Mouse (Mus musculus) kidney, postnatal 14 days (tissue): ENCODE results near the gene Mrps24.

Experiments used
- DNase-seq: peaks from one replicate; pipeline ENCODE4 v3.0.0; 2022; ENCODE audit warnings: mixed read lengths

The Mrps24 gene

GRCm38 (mm10) chr11:5715630-5716105 is at the start of gene Mrps24:
Mrps24 (minus strand) TSS chr11:5715680.
- DNase-seq: no peak

GRCm38 (mm10) chr11:5762633-5762982 is 47.1 kb upstream of the Mrps24 start:
- no peak for DNase-seq

DNA sequence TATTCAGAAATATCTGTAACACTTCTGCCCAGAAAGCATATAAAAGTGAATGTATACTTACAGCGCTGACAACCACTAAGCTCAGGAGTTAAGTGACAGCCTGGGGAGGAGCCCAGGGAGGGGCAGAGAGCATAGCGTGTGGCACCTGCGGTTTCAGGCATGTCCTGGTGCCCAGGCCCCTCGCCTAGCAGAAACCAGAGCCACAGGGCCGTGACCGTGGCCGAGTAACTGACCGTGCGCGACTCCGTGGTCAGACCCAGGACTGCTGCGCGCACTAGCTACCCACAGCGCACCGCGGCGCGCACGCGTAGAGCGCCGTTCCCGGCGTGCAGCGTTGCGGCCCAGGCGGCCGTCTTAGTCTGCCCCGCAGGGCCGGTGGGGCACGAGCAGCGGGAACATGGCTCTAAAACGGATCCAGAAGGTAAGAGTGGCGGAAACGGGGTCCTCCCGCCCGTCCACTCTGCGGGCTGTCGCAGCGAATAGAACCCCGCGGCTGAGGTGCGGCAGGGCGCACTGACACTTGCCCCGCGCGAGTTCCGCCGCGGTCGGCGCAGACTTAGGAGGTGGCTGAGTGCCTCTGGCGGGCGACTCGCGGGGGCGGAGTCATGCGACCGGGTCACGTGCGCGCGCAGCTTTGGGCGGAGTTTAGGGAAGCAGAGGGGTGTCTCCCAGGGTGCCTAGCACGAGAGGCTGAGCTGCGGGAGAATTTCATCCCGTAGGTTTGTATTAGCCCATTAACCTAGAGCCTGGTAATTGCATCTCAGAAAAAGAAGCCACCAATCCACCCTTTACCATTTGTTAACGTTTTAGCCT is 46.5 kb upstream of the Mrps24 start, which contains the start of gene Urgcp:
Urgcp (minus strand) TSS at position 557 of the 813 bp plus-strand sequence.
- peak; percentile 95 for DNase-seq

- no peak for DNase-seq
These were observed 38.3 kb upstream of the Mrps24 start for GRCm38 (mm10) chr11:5753755-5754154.

DNA sequence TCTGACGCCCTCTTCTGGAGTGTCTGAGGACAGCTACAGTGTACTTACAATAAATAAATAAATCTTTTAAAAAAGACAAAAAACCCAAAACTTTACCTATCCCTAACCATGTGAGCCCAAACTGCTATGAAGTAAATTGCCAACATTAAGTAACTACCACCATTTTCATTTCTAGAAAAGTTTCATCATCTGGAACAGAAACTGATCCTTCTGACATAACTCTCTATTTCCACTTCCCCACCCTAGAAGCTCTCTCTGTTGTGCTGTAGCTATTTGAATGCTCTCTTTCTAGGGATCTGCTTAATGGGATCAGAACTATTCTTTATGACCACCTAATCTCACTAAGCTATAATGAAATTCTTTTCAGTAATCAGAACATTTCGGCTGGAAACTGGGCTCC is 29.5 kb upstream of the Mrps24 start:
- DNase-seq: no peak

DNA sequence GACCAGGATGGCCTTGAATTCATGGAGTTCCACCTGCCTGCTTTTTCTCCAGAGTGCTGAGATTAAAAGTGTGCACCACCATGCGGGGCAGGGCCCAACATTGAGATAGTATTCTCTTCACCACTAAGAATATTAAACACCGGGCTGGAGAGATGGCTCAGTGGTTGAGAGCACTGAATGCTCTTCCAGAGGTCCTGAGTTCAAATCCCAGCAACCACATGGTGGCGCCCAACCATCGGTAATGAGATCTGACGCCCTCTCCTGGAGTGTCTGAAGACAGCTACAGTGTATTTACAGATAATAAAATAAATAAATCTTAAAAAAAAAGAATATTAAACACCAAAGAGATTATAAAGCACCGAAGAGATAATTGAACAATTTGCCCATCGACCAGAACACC is 26.6 kb upstream of the Mrps24 start:
- no peak for DNase-seq

DNA sequence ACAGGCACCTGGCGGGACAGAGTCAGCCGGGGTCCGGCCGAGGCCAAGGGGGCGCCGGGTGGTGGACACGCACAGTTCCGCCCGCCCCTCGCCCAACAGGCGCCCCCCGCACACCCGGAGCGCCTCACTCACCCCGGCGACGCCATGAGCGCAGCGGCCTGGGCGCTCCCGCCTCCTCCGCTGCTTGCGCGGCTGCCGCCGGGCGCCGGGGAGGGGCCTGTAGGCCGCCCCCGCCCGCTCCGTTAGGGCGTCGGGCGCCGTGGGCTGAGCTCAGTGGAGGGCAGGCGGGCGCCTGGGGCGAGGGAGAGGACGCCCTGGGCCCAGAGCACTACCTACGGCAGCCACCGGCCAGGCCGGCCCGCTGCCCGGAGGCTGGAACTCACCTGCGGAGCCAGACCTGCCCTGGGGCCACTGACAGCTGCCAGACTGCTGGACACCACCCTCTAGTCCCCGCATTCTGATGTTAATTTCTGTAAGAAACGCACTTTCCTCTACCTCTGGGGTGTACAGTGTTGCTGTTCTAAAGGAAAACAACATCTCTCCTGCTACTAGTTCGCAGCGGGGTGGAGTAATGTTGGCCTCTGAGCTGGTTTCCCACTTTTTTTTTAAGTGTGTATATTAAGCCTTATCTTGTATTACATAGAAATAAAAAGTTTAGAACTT is 25.6 kb upstream of the Mrps24 start:
- peak; percentile 89 for DNase-seq

GRCm38 (mm10) chr11:5740599-5740964 is 25.1 kb upstream of the Mrps24 start:
- DNase-seq: no peak

DNA sequence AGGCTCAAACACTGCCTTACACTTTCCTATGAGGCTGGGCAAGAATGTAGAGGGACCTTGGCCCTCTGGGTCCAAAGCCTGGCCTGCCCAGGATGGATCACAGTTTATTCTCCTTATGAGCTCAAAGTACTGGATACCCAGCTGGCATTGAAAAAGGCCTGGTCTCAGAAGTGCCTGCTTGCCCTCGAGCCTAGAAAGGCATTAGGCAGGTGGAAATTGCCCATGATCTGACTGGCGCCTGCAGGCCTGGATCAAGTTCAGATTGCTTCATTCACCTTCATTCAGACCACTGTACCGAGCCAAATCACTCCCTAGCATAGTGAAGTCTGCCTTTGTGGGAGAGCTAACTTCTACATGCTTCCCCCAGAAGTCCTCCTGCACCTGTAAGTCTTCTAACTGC is 24.4 kb upstream of the Mrps24 start:
- DNase-seq: peak; percentile 73

- no peak for DNase-seq
These were observed 23.6 kb upstream of the Mrps24 start for GRCm38 (mm10) chr11:5738888-5739632.

DNA sequence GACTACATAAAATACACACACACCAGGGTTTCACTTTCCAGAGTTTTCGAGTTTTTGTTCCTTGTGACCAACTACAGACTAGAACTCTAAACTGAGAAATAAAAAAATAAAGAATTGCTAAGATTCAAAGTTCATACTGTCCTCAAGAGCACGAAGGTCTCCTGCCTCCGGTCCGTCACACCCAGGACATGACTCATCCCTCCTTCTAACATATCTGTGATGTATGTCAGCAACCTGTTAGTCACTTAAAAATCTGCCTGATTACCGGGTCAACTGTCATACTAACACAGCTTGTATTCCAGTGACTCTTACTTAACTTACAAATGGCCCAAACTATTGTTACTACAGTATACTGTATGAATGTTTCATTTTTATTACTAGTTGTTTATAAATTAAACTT is 21.7 kb upstream of the Mrps24 start:
- no peak for DNase-seq

DNA sequence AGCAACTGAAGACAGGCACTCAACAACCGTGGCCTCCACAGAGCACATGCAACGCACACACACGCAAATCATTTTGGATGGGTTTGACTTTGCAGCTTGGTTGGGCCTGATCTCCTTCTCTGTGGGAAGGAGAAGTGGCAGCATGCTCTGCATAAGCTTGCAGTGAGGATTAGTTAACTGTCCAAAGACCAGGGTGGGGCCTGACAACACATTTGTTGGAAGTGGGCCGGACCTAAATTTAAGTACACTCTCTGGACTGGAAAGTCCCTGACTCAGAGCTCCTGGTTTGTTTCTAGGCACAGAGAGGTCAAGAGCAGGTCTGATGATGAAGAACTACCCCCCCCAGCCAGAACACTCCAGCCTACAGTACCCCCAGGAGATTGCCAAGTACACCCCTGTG is 18.8 kb upstream of the Mrps24 start:
- no peak for DNase-seq

GRCm38 (mm10) chr11:5732401-5732800 is 16.9 kb upstream of the Mrps24 start:
- DNase-seq: no peak

DNA sequence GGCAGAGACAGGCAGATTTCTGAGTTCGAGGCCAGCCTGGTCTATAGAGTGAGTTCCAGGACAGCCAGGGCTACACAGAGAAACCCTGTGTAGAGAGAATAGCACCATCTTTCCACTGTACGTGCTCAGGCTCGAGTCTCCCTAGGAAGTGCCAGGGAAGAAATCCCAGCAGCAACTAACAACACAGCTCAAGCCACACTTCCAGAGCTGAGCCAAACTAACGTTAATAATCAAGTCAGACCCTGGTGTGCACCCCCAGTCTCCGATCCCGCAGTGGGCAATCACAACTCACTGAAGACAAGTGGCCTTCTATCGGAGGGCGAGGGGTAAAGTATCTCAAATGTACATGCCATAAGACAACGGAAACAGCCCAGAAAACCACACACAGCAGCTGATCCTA is 14.1 kb upstream of the Mrps24 start:
- DNase-seq: no peak

DNA sequence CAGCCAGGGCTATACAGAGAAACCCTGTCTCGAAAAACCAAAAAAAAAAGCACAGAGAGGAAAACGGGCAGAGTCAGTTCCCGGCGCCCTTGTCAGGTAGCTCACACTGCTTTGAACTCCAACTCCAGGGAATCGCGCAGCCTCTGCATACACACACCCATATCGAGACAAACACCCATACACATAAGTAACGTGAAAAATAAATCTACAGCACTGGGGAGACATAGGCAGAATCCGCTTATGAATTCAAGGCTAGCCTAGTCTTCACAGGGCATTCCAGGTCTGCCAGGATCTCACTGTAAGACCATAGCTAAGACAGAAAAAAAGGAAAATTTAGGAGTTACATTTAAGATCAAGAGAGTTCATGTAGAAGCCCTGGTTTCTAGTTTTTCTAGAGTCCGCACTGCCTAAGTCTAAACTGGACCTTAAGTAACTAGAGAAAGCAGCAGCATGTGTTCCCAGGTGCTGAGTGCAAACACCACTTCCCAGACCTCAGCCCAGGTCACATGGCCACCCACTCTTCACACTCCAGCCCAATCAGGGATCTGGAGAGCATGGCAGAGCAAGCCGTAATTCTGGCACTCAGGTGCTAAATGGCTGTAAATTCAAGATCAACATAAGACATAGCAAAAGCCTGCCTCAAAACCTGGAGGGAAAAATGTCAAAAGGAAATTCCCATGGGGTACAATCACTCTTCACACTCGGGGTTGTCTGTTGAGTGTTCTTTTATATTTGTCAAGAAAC is 3.3 kb upstream of the Mrps24 start:
- no peak for DNase-seq

- no peak for DNase-seq
These were observed 1.6 kb upstream of the Mrps24 start for GRCm38 (mm10) chr11:5716938-5717705.

GRCm38 (mm10) chr11:5716246-5716645 is 766 bp upstream of the Mrps24 start:
- no peak for DNase-seq

DNA sequence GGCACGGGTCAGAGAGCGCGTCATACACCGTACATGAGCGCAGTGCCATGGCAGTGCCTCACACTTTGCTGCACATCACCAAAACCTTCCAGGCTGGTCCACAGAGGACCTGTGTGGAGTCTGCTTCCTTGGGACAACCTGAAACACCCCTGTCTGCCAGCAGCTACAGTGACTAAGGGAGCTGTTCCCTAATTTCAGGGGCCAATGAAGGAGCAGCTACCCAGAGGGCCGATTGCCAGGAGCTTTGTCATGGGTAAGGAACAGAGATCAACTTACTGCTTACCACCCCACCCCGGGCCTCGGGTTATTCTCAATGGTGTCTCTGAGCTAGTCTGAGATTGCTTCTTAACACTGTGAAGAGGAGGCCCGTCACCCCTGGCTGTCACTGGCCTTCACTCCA is 301 bp downstream of the Mrps24 start:
- DNase-seq: no peak

DNA sequence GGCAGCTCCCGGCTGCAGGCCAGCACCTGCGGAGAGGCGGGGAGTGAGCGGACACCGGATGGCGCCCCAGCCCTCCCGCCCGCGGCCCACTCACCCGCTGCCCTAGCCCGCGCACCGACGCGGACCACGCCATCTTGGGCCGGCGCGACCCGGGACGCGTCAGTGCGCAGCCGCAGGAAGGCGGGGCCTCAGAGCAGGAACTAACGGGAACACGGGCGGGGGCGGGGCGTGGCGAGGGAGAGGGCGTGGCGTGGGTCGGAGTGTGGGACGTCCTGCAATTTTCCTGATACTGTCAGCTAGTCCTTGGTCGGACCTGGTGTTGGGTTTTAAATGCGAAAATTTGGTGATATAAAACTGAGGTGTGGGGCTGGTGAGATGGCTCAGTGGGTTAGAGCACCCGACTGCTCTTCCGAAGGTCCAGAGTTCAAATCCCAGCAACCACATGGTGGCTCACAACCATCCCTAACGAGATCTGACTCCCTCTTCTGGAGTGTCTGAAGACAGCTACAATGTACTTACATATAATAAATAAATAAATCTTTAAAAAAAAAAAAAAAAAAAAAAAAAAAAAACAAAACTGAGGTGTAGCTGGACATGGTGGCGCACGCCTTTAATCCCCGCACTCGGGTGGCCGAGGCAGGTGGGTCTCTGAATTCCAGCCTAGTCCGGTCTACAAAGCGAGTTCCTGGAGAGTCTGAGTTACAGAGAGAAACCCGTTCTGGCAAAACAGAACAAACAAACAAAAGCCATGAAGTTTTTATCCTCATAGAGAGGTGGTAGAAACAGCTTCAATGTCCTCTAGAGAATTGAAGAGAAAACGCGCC is 7.7 kb downstream of the Mrps24 start:
- DNase-seq: peak; percentile 95

- no peak for DNase-seq
These were observed 8.5 kb downstream of the Mrps24 start for GRCm38 (mm10) chr11:5706874-5707529.

DNA sequence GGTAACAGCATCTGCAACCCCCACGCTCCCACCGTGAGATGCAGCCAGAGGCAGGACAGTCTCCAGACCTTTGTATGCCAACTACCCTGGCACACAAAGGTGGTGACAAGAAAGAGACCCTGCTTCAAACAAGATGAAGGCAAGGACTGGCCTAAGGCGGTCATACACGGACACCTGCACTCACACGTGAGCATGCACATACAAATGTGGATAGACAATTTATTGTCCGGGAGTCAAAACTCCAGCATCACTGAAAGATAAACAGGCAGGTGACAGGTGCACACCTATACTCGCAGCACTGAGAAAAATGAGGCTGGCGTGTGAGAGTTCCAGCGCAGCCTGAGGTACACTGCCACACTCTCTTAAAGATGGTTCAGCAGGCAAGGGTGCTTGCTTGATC is 9.5 kb downstream of the Mrps24 start:
- no peak for DNase-seq
